Mouse (Mus musculus) lung, adult 2 months (tissue): ENCODE data around the gene Myo3b. TPM values are rescaled to one million over a fixed set of nuclear protein-coding genes. Genes with fewer than 3 reads are reported as not detected.

Experiments used
- DNase-seq: peaks from one replicate; pipeline ENCODE4 v3.0.0; 2022
- H3K4me1 ChIP-seq: fragments of 200-500 bp; 2 replicates; pipeline ENCODE4 v1.6.1; 2011; ENCODE audit warnings: low read length; ENCODE audit not compliant: control insufficient read depth, insufficient read depth
- H3K4me3 ChIP-seq: fragments of 200-500 bp; replicated peaks from 2 replicates; pipeline ENCODE3; 2011; ENCODE audit warnings: low read depth, mild to moderate bottlenecking, control low read depth, low read length; ENCODE audit errors: extremely low read depth
- CTCF ChIP-seq: fragments of 200-500 bp; IDR thresholded peaks from 2 replicates; pipeline ENCODE4 v1.5.1; 2011; ENCODE audit warnings: mild to moderate bottlenecking, low read length, control low read depth; ENCODE audit not compliant: insufficient read depth
- POLR2A ChIP-seq: fragments of 200-500 bp; IDR thresholded peaks from 2 replicates; pipeline ENCODE4 v1.6.1; 2011; ENCODE audit warnings: low read depth, mild to moderate bottlenecking, control low read depth, low read length, borderline replicate concordance; ENCODE audit errors: extremely low read depth
- WGBS: fragments of 180-500 bp; shearing (Covaris S2); methylation state at CpG from one replicate; pipeline ENCODE4 v1.1.7; 2018; 5-methylcytosine and 5-hydroxymethylcytosine counted together
- polyA plus RNA-seq: library from polyadenylated mRNA; depleted of rRNA; stranded (reverse); fragments of >200 nt; gene quantifications from 2 replicates; pipeline ENCODE4 v1.2.3, GENCODE M21; 2012; rRNA removed

Gene Myo3b
- polyA plus RNA-seq, 1 experiment: 0.19 TPM

DNA sequence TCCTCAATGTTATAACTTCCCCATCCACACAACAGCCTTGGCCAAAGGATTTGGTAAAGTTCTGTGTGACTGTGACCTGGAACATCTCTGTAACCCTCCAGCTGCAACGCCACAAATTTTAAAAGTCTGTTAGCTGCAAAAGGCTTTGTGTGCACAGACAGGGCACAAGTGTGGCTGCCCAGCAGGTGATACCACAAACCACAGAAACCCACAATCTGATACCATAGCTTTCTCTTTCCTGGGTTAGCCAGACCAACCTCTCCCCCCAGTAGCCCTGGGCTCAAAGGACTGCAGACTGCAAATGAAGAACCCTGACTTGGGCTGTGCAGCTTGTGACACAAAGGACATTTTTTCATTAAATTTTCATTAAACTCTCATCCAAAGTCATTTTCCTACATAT is 424.7 kb downstream of the Myo3b start:
- no peak for DNase-seq
- no peak for TF ChIP-seq POLR2A
- TF ChIP-seq CTCF: no peak
- H3K4me1 ChIP-seq: no peaks in the 10 kb centered on the region
- H3K4me3 ChIP-seq: no peak overlapping the region
- WGBS: 79% methylated on average over 1 of the region's 1 CpGs

DNA sequence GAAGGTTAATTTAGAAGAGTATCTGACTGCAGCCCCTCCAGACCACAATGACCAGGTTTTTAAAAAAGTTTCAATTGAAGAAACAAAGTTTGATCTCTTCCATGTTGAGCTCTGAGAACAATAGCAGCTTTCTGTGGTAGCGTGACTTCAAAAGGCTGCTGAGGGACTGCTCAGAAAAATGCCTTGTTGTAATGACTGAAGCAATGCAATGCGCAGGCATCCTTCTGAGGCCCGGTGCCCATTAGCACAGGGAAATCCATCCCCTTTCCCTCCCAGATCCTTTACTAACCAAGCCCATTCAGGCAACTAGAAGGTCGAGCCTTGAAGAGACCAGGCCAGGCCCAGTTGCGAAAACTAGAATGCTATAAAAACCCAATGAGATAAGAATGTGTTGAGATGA is 432.2 kb downstream of the Myo3b start:
- WGBS: 64% methylated on average over 5 of the region's 5 CpGs

DNA sequence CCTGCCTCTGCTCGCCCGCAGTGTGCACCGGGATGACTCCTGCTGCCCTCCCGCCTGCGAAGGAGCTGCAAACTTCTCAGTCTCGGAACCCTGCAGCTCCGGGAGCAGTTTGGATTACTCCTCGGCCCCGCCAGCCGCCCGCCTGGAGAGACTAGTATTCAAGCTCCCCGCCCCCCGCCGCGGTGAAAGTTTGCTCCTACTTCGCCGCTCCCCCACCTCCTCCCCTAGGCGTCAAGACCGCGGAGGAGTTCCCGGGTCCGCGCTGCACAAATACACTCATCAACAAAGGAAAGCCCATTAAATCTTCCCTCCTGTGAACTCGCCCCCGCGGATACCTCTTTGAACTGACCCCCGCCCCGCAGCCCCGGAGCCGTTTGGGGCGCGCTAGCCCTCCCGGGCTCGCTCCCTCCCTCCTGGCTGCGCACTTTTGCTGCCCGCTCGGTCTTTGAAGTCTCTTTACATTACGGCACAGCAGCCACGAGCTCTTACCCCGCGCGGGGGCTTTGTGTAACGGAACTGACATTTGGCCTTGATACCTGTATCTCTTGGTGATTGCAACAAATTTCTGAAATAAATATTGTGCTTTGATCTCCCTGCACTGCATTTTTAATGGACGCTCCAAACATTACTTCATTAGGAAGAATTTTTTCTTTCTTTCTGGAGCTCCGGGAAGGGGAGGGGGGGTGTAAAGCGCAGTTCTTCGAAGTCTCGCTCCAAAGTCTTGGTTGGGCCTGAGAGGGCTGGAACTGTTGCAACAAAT is 433.1 kb downstream of the Myo3b start:
- Histone ChIP-seq H3K4me3 (peak overlapping the region; percentile 9), H3K4me1 (peaks cover 11% of the 10 kb centered on the region; the same call in 1 of the 2 replicates)
- peak; percentile 18 for DNase-seq
- TF ChIP-seq POLR2A: no peak
- no peak for TF ChIP-seq CTCF
- whole genome bisulfite sequencing: 4% methylated on average over 48 of the region's 48 CpGs

More for the DNA sequence above, 432.2 kb downstream of the Myo3b start:
- DNase-seq: no peak
- Histone ChIP-seq H3K4me3 (no peak overlapping the region), H3K4me1 (peaks cover 7% of the 10 kb centered on the region; the same call in 1 of the 2 replicates)
- no peak for TF ChIP-seq POLR2A
- TF ChIP-seq CTCF: no peak

Other genes starting within 250 kb of the Myo3b start
- 0.37 and 0.54 TPM in 2 replicates for gene Ccdc173, start 249.6 kb upstream of the Myo3b start, polyA plus RNA-seq
- 42.1 and 57.2 TPM in 2 replicates for gene Phospho2, start 249.5 kb upstream of the Myo3b start, polyA plus RNA-seq
- 3.0 and 5.8 TPM in 2 replicates for gene Klhl23, start 217.2 kb upstream of the Myo3b start, polyA plus RNA-seq
- 1.7 and 4.2 TPM in 2 replicates for gene Ssb, start 177.6 kb upstream of the Myo3b start, polyA plus RNA-seq
- gene Mettl5, start 153.5 kb upstream of the Myo3b start, polyA plus RNA-seq: 4.0 and 4.6 TPM in 2 replicates
- 10.2 and 14.3 TPM in 2 replicates for gene Ubr3, start 141.9 kb upstream of the Myo3b start, polyA plus RNA-seq